Mouse (Mus musculus): Measurements from ENCODE around the gene Prkcb. TPM values are rescaled to one million over a fixed set of nuclear protein-coding genes. Genes with fewer than 3 reads are reported as not detected.

The Prkcb gene
- polyA plus RNA-seq, 1 experiment from 2014 or later: 24.5 TPM

- H3K4me3 ChIP-seq: no peak overlapping the region
- no peaks in the 10 kb centered on the region for H3K4me1 ChIP-seq
- H3K4me2 ChIP-seq (replicated peaks): no peak overlapping the region
- no peaks in the 10 kb centered on the region for H3K27me3 ChIP-seq (replicated peaks)
- no peaks in the 10 kb centered on the region for H3K9me3 ChIP-seq
- 90% methylated on average over 3 of the region's 3 CpGs for WGBS
- no peak overlapping the region for H3K9ac ChIP-seq
- no peaks in the 10 kb centered on the region for H3K36me3 ChIP-seq
- H3K27ac ChIP-seq: no peak overlapping the region
- no peak for ATAC-seq (ENCODE audit: low FRiP score, low read depth)
Measured at GRCm38 (mm10) chr7:122544616-122545015, 256.1 kb downstream of the Prkcb start.

- Histone ChIP-seq H3K27me3 (replicated peaks) (no peaks in the 10 kb centered on the region), H3K27ac (no peak overlapping the region), H3K4me2 (replicated peaks) (no peak overlapping the region), H3K9ac (no peak overlapping the region), H3K36me3 (no peaks in the 10 kb centered on the region), H3K4me3 (no peak overlapping the region), H3K9me3 (no peaks in the 10 kb centered on the region), H3K4me1 (peaks cover 13% of the 10 kb centered on the region; the same call in 1 of the 2 replicates)
- ATAC-seq (ENCODE audit: low FRiP score, low read depth): peak; percentile 52; the same call in 1 of the 2 replicates
- 38% methylated on average over 6 of the region's 6 CpGs for WGBS
Measured at GRCm38 (mm10) chr7:122556575-122557140, 268.1 kb downstream of the Prkcb start.

- Histone ChIP-seq H3K4me3 (no peak overlapping the region), H3K4me2 (replicated peaks) (no peak overlapping the region), H3K4me1 (peaks cover 13% of the 10 kb centered on the region; the same call in 1 of the 2 replicates)
Measured at GRCm38 (mm10) chr7:122558085-122558811, 269.7 kb downstream of the Prkcb start.

GRCm38 (mm10) chr7:122558912-122559311, 270.4 kb downstream of the Prkcb start:
- no peaks in the 10 kb centered on the region for H3K27me3 ChIP-seq (replicated peaks)
- H3K27ac ChIP-seq: no peak overlapping the region
- 38% methylated on average over 6 of the region's 6 CpGs for WGBS

More at GRCm38 (mm10) chr7:122558085-122558811, 269.7 kb downstream of the Prkcb start:
- Histone ChIP-seq H3K9ac (no peak overlapping the region), H3K27ac (no peak overlapping the region), H3K27me3 (replicated peaks) (no peaks in the 10 kb centered on the region), H3K9me3 (no peaks in the 10 kb centered on the region), H3K36me3 (no peaks in the 10 kb centered on the region)
- 0 out of 2 replicates have a peak, but pooled peaks have one; percentile 60 for ATAC-seq (ENCODE audit: low FRiP score, low read depth)
- 39% methylated on average over 7 of the region's 7 CpGs for WGBS

GRCm38 (mm10) chr7:122562586-122562985, 274.0 kb downstream of the Prkcb start:
- H3K4me3 ChIP-seq: no peak overlapping the region
- no peak overlapping the region for H3K4me2 ChIP-seq (replicated peaks)
- no peaks in the 10 kb centered on the region for H3K36me3 ChIP-seq
- H3K9me3 ChIP-seq: no peaks in the 10 kb centered on the region
- peaks cover 8% of the 10 kb centered on the region; the same call in 1 of the 2 replicates for H3K4me1 ChIP-seq
- no peak for ATAC-seq (ENCODE audit: low FRiP score, low read depth)
- 84% methylated on average over 5 of the region's 5 CpGs for WGBS
- H3K27me3 ChIP-seq (replicated peaks): no peaks in the 10 kb centered on the region
- no peak overlapping the region for H3K27ac ChIP-seq
- no peak overlapping the region for H3K9ac ChIP-seq

More at GRCm38 (mm10) chr7:122558912-122559311, 270.4 kb downstream of the Prkcb start:
- H3K9me3 ChIP-seq: no peaks in the 10 kb centered on the region
- H3K4me2 ChIP-seq (replicated peaks): no peak overlapping the region
- H3K4me1 ChIP-seq: peaks cover 13% of the 10 kb centered on the region; the same call in 1 of the 2 replicates
- no peak overlapping the region for H3K4me3 ChIP-seq
- H3K9ac ChIP-seq: no peak overlapping the region
- no peaks in the 10 kb centered on the region for H3K36me3 ChIP-seq
- ATAC-seq (ENCODE audit: low FRiP score, low read depth): no peak

GRCm38 (mm10) chr7:122565371-122565770, 276.8 kb downstream of the Prkcb start:
- WGBS: 82% methylated on average over 1 of the region's 1 CpGs
- ATAC-seq (ENCODE audit: low FRiP score, low read depth): no peak

GRCm38 (mm10) chr7:122566011-122566410, 277.5 kb downstream of the Prkcb start:
- WGBS: 58% methylated on average over 7 of the region's 7 CpGs
- no peaks in the 10 kb centered on the region for H3K4me1 ChIP-seq
- H3K9ac ChIP-seq: no peak overlapping the region
- no peaks in the 10 kb centered on the region for H3K27me3 ChIP-seq (replicated peaks)
- H3K4me2 ChIP-seq (replicated peaks): no peak overlapping the region
- no peak overlapping the region for H3K27ac ChIP-seq
- H3K4me3 ChIP-seq: no peak overlapping the region
- H3K9me3 ChIP-seq: no peaks in the 10 kb centered on the region
- no peak for ATAC-seq (ENCODE audit: low FRiP score, low read depth)
- no peaks in the 10 kb centered on the region for H3K36me3 ChIP-seq

More at GRCm38 (mm10) chr7:122565371-122565770, 276.8 kb downstream of the Prkcb start:
- Histone ChIP-seq H3K9me3 (no peaks in the 10 kb centered on the region), H3K4me1 (no peaks in the 10 kb centered on the region), H3K27me3 (replicated peaks) (no peaks in the 10 kb centered on the region), H3K9ac (no peak overlapping the region), H3K27ac (no peak overlapping the region), H3K4me3 (no peak overlapping the region), H3K36me3 (no peaks in the 10 kb centered on the region), H3K4me2 (replicated peaks) (no peak overlapping the region)

GRCm38 (mm10) chr7:122568787-122569186, 280.2 kb downstream of the Prkcb start:
- no peak for ATAC-seq (ENCODE audit: low FRiP score, low read depth)
- 81% methylated on average over 7 of the region's 7 CpGs for WGBS

GRCm38 (mm10) chr7:122570407-122570806, 281.9 kb downstream of the Prkcb start:
- no peak for ATAC-seq (ENCODE audit: low FRiP score, low read depth)
- no peak overlapping the region for H3K27ac ChIP-seq
- H3K9ac ChIP-seq: no peak overlapping the region
- H3K9me3 ChIP-seq: no peaks in the 10 kb centered on the region
- no peak overlapping the region for H3K4me3 ChIP-seq
- WGBS: 85% methylated on average over 4 of the region's 4 CpGs
- H3K4me2 ChIP-seq (replicated peaks): no peak overlapping the region
- H3K36me3 ChIP-seq: no peaks in the 10 kb centered on the region
- no peaks in the 10 kb centered on the region for H3K4me1 ChIP-seq
- H3K27me3 ChIP-seq (replicated peaks): no peaks in the 10 kb centered on the region

More at GRCm38 (mm10) chr7:122568787-122569186, 280.2 kb downstream of the Prkcb start:
- H3K9ac ChIP-seq: no peak overlapping the region
- no peaks in the 10 kb centered on the region for H3K4me1 ChIP-seq
- H3K27ac ChIP-seq: no peak overlapping the region
- H3K36me3 ChIP-seq: no peaks in the 10 kb centered on the region
- H3K27me3 ChIP-seq (replicated peaks): no peaks in the 10 kb centered on the region
- no peaks in the 10 kb centered on the region for H3K9me3 ChIP-seq
- H3K4me3 ChIP-seq: no peak overlapping the region
- no peak overlapping the region for H3K4me2 ChIP-seq (replicated peaks)

- H3K9me3 ChIP-seq: no peaks in the 10 kb centered on the region
- no peak overlapping the region for H3K4me3 ChIP-seq
- H3K4me1 ChIP-seq: no peaks in the 10 kb centered on the region
- H3K9ac ChIP-seq: no peak overlapping the region
- no peak overlapping the region for H3K4me2 ChIP-seq (replicated peaks)
- ATAC-seq (ENCODE audit: low FRiP score, low read depth): no peak
- 92% methylated on average over 3 of the region's 3 CpGs for WGBS
- H3K36me3 ChIP-seq: no peaks in the 10 kb centered on the region
- H3K27ac ChIP-seq: no peak overlapping the region
- H3K27me3 ChIP-seq (replicated peaks): no peaks in the 10 kb centered on the region
Measured at GRCm38 (mm10) chr7:122573101-122573635, 284.6 kb downstream of the Prkcb start.

GRCm38 (mm10) chr7:122574418-122574817, 285.9 kb downstream of the Prkcb start:
- Histone ChIP-seq H3K27me3 (replicated peaks) (no peaks in the 10 kb centered on the region), H3K4me1 (no peaks in the 10 kb centered on the region), H3K4me2 (replicated peaks) (no peak overlapping the region), H3K36me3 (no peaks in the 10 kb centered on the region), H3K27ac (no peak overlapping the region), H3K9ac (no peak overlapping the region), H3K9me3 (no peaks in the 10 kb centered on the region), H3K4me3 (no peak overlapping the region)
- ATAC-seq (ENCODE audit: low FRiP score, low read depth): no peak
- 83% methylated on average over 7 of the region's 7 CpGs for WGBS

GRCm38 (mm10) chr7:122575056-122575455, 286.5 kb downstream of the Prkcb start:
- Histone ChIP-seq H3K4me2 (replicated peaks) (no peak overlapping the region), H3K27me3 (replicated peaks) (no peaks in the 10 kb centered on the region), H3K9me3 (no peaks in the 10 kb centered on the region), H3K4me1 (no peaks in the 10 kb centered on the region), H3K9ac (no peak overlapping the region), H3K4me3 (no peak overlapping the region), H3K27ac (no peak overlapping the region), H3K36me3 (no peaks in the 10 kb centered on the region)
- 89% methylated on average over 5 of the region's 5 CpGs for WGBS
- no peak for ATAC-seq (ENCODE audit: low FRiP score, low read depth)

Measured in neural tube, embryonic 12.5 days (tissue).